Mouse (Mus musculus): ENCODE data around the gene Atp6v0b. TPM values are rescaled to one million over a fixed set of nuclear protein-coding genes. Genes with fewer than 3 reads are reported as not detected.

The Atp6v0b gene
- polyA plus RNA-seq, 1 experiment from 2014 or later, result 256 TPM

- WGBS, result 4% methylated on average over 20 of the region's 24 CpGs
- H3K36me3 ChIP-seq, result peaks cover 30% of the 10 kb centered on the region
- no peaks in the 10 kb centered on the region for H3K27me3 ChIP-seq
- no peaks in the 10 kb centered on the region for H3K9me3 ChIP-seq
- H3K9ac ChIP-seq (replicated peaks), result peak overlapping the region; percentile 88
- H3K4me2 ChIP-seq (replicated peaks), result peak overlapping the region; percentile 87
- ATAC-seq (ENCODE audit: low FRiP score, low read depth), result no peak
- H3K4me1 ChIP-seq, result peaks cover 38% of the 10 kb centered on the region
- peak overlapping the region; percentile 95 for H3K4me3 ChIP-seq
- no peak overlapping the region; the same call in 1 of the 2 replicates for H3K27ac ChIP-seq (replicated peaks)
Observed at GRCm38 (mm10) chr4:117886644-117887043, 489 bp downstream of the Atp6v0b start.

GRCm38 (mm10) chr4:117885994-117886393 is 1.1 kb downstream of the Atp6v0b start:
- peak overlapping the region; percentile 87 for H3K4me2 ChIP-seq (replicated peaks)
- WGBS, result 89% methylated on average over 9 of the region's 9 CpGs
- H3K9ac ChIP-seq (replicated peaks), result peak overlapping the region; percentile 88; the same call in 1 of the 2 replicates
- peaks cover 37% of the 10 kb centered on the region for H3K4me1 ChIP-seq
- H3K9me3 ChIP-seq, result no peaks in the 10 kb centered on the region
- H3K4me3 ChIP-seq, result peak overlapping the region; percentile 95
- H3K27ac ChIP-seq (replicated peaks), result no peak overlapping the region
- H3K27me3 ChIP-seq, result no peaks in the 10 kb centered on the region
- peaks cover 35% of the 10 kb centered on the region for H3K36me3 ChIP-seq
- ATAC-seq (ENCODE audit: low FRiP score, low read depth), result no peak

- ATAC-seq (ENCODE audit: low FRiP score, low read depth), result no peak
- no peaks in the 10 kb centered on the region for H3K27me3 ChIP-seq
- no peak overlapping the region for H3K27ac ChIP-seq (replicated peaks)
- 91% methylated on average over 10 of the region's 10 CpGs for WGBS
- H3K9ac ChIP-seq (replicated peaks), result no peak overlapping the region
- no peak overlapping the region for H3K4me2 ChIP-seq (replicated peaks)
- H3K9me3 ChIP-seq, result no peaks in the 10 kb centered on the region
- H3K36me3 ChIP-seq, result peaks cover 43% of the 10 kb centered on the region
- H3K4me3 ChIP-seq, result no peak overlapping the region
- H3K4me1 ChIP-seq, result peaks cover 40% of the 10 kb centered on the region
Observed at GRCm38 (mm10) chr4:117885093-117885492, 2.0 kb downstream of the Atp6v0b start.

- peak overlapping the region; percentile 93; the same call in 1 of the 2 replicates for H3K9ac ChIP-seq (replicated peaks)
- no peaks in the 10 kb centered on the region for H3K9me3 ChIP-seq
- no peaks in the 10 kb centered on the region for H3K27me3 ChIP-seq
- peak overlapping the region; percentile 82 for H3K4me2 ChIP-seq (replicated peaks)
- H3K4me3 ChIP-seq, result peak overlapping the region; percentile 89; the same call in 1 of the 2 replicates
- WGBS, result 100% methylated on average over 1 of the region's 1 CpGs
- no peak overlapping the region for H3K27ac ChIP-seq (replicated peaks)
- no peak for ATAC-seq (ENCODE audit: low FRiP score, low read depth)
- peaks cover 37% of the 10 kb centered on the region for H3K36me3 ChIP-seq
- H3K4me1 ChIP-seq, result peaks cover 40% of the 10 kb centered on the region
Observed at GRCm38 (mm10) chr4:117884146-117884545, 3.0 kb downstream of the Atp6v0b start.

GRCm38 (mm10) chr4:117882701-117883691 is 4.1 kb downstream of the Atp6v0b start, which contains the start of gene B4galt2:
B4galt2 (minus strand) TSS chr4:117883487.
- Histone ChIP-seq H3K27me3 (no peaks in the 10 kb centered on the region), H3K36me3 (peaks cover 46% of the 10 kb centered on the region), H3K4me2 (replicated peaks) (peak within 1 kb of the TSS; percentile 82), H3K4me3 (peak within 1 kb of the TSS; percentile 89), H3K9me3 (no peaks in the 10 kb centered on the region), H3K27ac (replicated peaks) (peak within 1 kb of the TSS; percentile 80), H3K9ac (replicated peaks) (peak within 1 kb of the TSS; percentile 93), H3K4me1 (peaks cover 40% of the 10 kb centered on the region)
- 2% methylated on average over 36 of the region's 103 CpGs for WGBS
- peak; percentile 45 for ATAC-seq (ENCODE audit: low FRiP score, low read depth)

GRCm38 (mm10) chr4:117878703-117879102 is 8.4 kb downstream of the Atp6v0b start:
- Histone ChIP-seq H3K27me3 (no peaks in the 10 kb centered on the region), H3K36me3 (peaks cover 71% of the 10 kb centered on the region), H3K4me1 (peaks cover 22% of the 10 kb centered on the region), H3K4me3 (no peak overlapping the region), H3K9me3 (no peaks in the 10 kb centered on the region), H3K9ac (replicated peaks) (no peak overlapping the region), H3K27ac (replicated peaks) (no peak overlapping the region), H3K4me2 (replicated peaks) (no peak overlapping the region)
- no peak for ATAC-seq (ENCODE audit: low FRiP score, low read depth)
- 87% methylated on average over 5 of the region's 5 CpGs for WGBS

- Histone ChIP-seq H3K4me2 (replicated peaks) (no peak overlapping the region), H3K27ac (replicated peaks) (no peak overlapping the region), H3K9me3 (no peaks in the 10 kb centered on the region), H3K9ac (replicated peaks) (no peak overlapping the region), H3K27me3 (no peaks in the 10 kb centered on the region), H3K4me1 (peaks cover 19% of the 10 kb centered on the region), H3K4me3 (no peak overlapping the region), H3K36me3 (peaks cover 75% of the 10 kb centered on the region)
- WGBS, result 80% methylated on average over 10 of the region's 10 CpGs
- no peak for ATAC-seq (ENCODE audit: low FRiP score, low read depth)
Observed at GRCm38 (mm10) chr4:117878301-117878700, 8.8 kb downstream of the Atp6v0b start.

- 0 out of 2 replicates have a peak, but pooled peaks cover 8% of the 10 kb centered on the region for H3K27me3 ChIP-seq
- WGBS, result 88% methylated on average over 9 of the region's 9 CpGs
- no peak overlapping the region for H3K9ac ChIP-seq (replicated peaks)
- no peak for ATAC-seq (ENCODE audit: low FRiP score, low read depth)
- peaks cover 14% of the 10 kb centered on the region for H3K4me1 ChIP-seq
- no peak overlapping the region for H3K4me3 ChIP-seq
- H3K9me3 ChIP-seq, result no peaks in the 10 kb centered on the region
- no peak overlapping the region for H3K27ac ChIP-seq (replicated peaks)
- no peak overlapping the region for H3K4me2 ChIP-seq (replicated peaks)
- H3K36me3 ChIP-seq, result peaks cover 55% of the 10 kb centered on the region
Observed at GRCm38 (mm10) chr4:117873615-117874014, 13.5 kb downstream of the Atp6v0b start.

GRCm38 (mm10) chr4:117872471-117872886 is 14.7 kb downstream of the Atp6v0b start, which contains the start of gene Ccdc24:
Ccdc24 (minus strand) TSS chr4:117872557.
- 0 out of 2 replicates have a peak within 1 kb of the TSS, but pooled peaks have one; percentile 3 for H3K4me3 ChIP-seq
- peak within 1 kb of the TSS; percentile 41 for H3K4me2 ChIP-seq (replicated peaks)
- H3K4me1 ChIP-seq, result peaks cover 18% of the 10 kb centered on the region
- peaks cover 12% of the 10 kb centered on the region for H3K27me3 ChIP-seq
- ATAC-seq (ENCODE audit: low FRiP score, low read depth), result peak; percentile 45
- H3K27ac ChIP-seq (replicated peaks), result no peak within 1 kb of the TSS
- H3K9me3 ChIP-seq, result no peaks in the 10 kb centered on the region
- 4% methylated on average over 14 of the region's 14 CpGs for WGBS
- H3K9ac ChIP-seq (replicated peaks), result peak within 1 kb of the TSS; percentile 11; the same call in 1 of the 2 replicates
- H3K36me3 ChIP-seq, result peaks cover 44% of the 10 kb centered on the region

- Histone ChIP-seq H3K9me3 (no peaks in the 10 kb centered on the region), H3K4me2 (replicated peaks) (no peak overlapping the region), H3K36me3 (peaks cover 37% of the 10 kb centered on the region), H3K27me3 (peaks cover 17% of the 10 kb centered on the region), H3K9ac (replicated peaks) (no peak overlapping the region), H3K27ac (replicated peaks) (no peak overlapping the region), H3K4me3 (no peak overlapping the region), H3K4me1 (peaks cover 18% of the 10 kb centered on the region)
- whole genome bisulfite sequencing, result 67% methylated on average over 7 of the region's 7 CpGs
- no peak for ATAC-seq (ENCODE audit: low FRiP score, low read depth)
Observed at GRCm38 (mm10) chr4:117871787-117872186, 15.3 kb downstream of the Atp6v0b start.

- Histone ChIP-seq H3K9me3 (no peaks in the 10 kb centered on the region), H3K27me3 (peaks cover 17% of the 10 kb centered on the region), H3K4me1 (peaks cover 21% of the 10 kb centered on the region), H3K4me2 (replicated peaks) (no peak overlapping the region), H3K9ac (replicated peaks) (no peak overlapping the region), H3K36me3 (peaks cover 23% of the 10 kb centered on the region), H3K4me3 (no peak overlapping the region), H3K27ac (replicated peaks) (no peak overlapping the region)
- WGBS, result 61% methylated on average over 1 of the region's 1 CpGs
- no peak for ATAC-seq (ENCODE audit: low FRiP score, low read depth)
Observed at GRCm38 (mm10) chr4:117870437-117870836, 16.7 kb downstream of the Atp6v0b start.

- no peak overlapping the region for H3K4me3 ChIP-seq
- H3K9me3 ChIP-seq, result no peaks in the 10 kb centered on the region
- H3K4me2 ChIP-seq (replicated peaks), result no peak overlapping the region
- ATAC-seq (ENCODE audit: low FRiP score, low read depth), result no peak
- H3K4me1 ChIP-seq, result peaks cover 21% of the 10 kb centered on the region
- no peak overlapping the region for H3K27ac ChIP-seq (replicated peaks)
- H3K9ac ChIP-seq (replicated peaks), result no peak overlapping the region
- H3K36me3 ChIP-seq, result peaks cover 12% of the 10 kb centered on the region
- 67% methylated on average over 9 of the region's 9 CpGs for WGBS
- H3K27me3 ChIP-seq, result peaks cover 17% of the 10 kb centered on the region
Observed at GRCm38 (mm10) chr4:117869317-117869716, 17.8 kb downstream of the Atp6v0b start.

Data from midbrain, embryonic 12.5 days (tissue).